ENCODE assay signal across 10 mouse cellular contexts in genomic region chr2:51542272-51542671, GRCm38 (mm10).
A peak's percentile ranks its signal among the peaks of the same experiment; 100 is the strongest.
DNase-seq lines count a peak whose midpoint lies in the region; ATAC-seq and TF ChIP-seq lines count a peak whose summit lies in the region.
"Had no signal": no experiment of that assay in that cellular context is flagged by ENCODE, and none has a peak within 500 bp of the region (broad histone marks: within the 10 kb centered on the region; RNA-seq: fewer than 3 reads in every experiment).

No protein-coding gene starts in this region.

- no peak overlapping the region for H3K27ac ChIP-seq in cerebellum, adult 2 months (ENCODE audit: insufficient read depth, low read length)
- H3K27ac ChIP-seq in kidney, postnatal 0 days, result no peak overlapping the region
- H3K27ac ChIP-seq: embryonic facial prominence, embryonic 13.5 days had no signal

- 0 out of 2 replicates have a peak, but pooled peaks have one; percentile 10 for ATAC-seq in kidney, postnatal 0 days (replicated peaks; ENCODE audit: low FRiP score, low read depth)

- no peak overlapping the region for H3K9ac ChIP-seq in kidney, postnatal 0 days (ENCODE audit: low read depth, low read length)
- H3K9ac ChIP-seq: embryonic facial prominence, embryonic 13.5 days had no signal

- TF ChIP-seq POLR2A in cerebellum, adult 2 months (IDR thresholded peaks at IDR 0.05; ENCODE audit: borderline replicate concordance, insufficient read depth, low read length), result no peak

- no peaks in the 10 kb centered on the region for H3K9me3 ChIP-seq in kidney, postnatal 0 days (replicated peaks; ENCODE audit: low read length)
- H3K9me3 ChIP-seq: embryonic facial prominence, embryonic 13.5 days had no signal

- WGBS in cerebellum, adult 2 months, result 82% methylated on average over 4 of the region's 4 CpGs
- 85% methylated on average over 4 of the region's 4 CpGs for WGBS in kidney, postnatal 0 days

- H3K4me3 ChIP-seq in cerebellum, adult 2 months (replicated peaks; ENCODE audit: insufficient read depth, low read depth, low read length), result no peak overlapping the region
- no peak overlapping the region for H3K4me3 ChIP-seq in kidney, postnatal 0 days (replicated peaks; ENCODE audit: low read depth, low read length)
- H3K4me3 ChIP-seq: embryonic facial prominence, embryonic 13.5 days had no signal

- H3K36me3 ChIP-seq in kidney, postnatal 0 days (ENCODE audit: insufficient read depth, low read length), result no peaks in the 10 kb centered on the region
- H3K36me3 ChIP-seq: embryonic facial prominence, embryonic 13.5 days had no signal

- peak; percentile 26; the same call in 1 of the 2 replicates for TF ChIP-seq CTCF in cerebellum, adult 2 months (IDR thresholded peaks at IDR 0.05; ENCODE audit: borderline replicate concordance, insufficient read depth, low read depth, low read length)
- TF ChIP-seq CTCF in kidney, postnatal 0 days (IDR thresholded peaks at IDR 0.05; ENCODE audit: low read depth), result peak; percentile 58

- no peaks in the 10 kb centered on the region for H3K4me1 ChIP-seq in cerebellum, adult 2 months (ENCODE audit: control insufficient read depth, insufficient read depth, low read length)
- no peaks in the 10 kb centered on the region for H3K4me1 ChIP-seq in kidney, postnatal 0 days (replicated peaks; ENCODE audit: insufficient read depth, low read length)
- H3K4me1 ChIP-seq: embryonic facial prominence, embryonic 13.5 days had no signal

- H3K27me3 ChIP-seq in cerebellum, adult 2 months (ENCODE audit: control insufficient read depth, insufficient read depth, low read length), result no peaks in the 10 kb centered on the region
- H3K27me3 ChIP-seq in kidney, postnatal 0 days (ENCODE audit: insufficient read depth, low read length), result no peaks in the 10 kb centered on the region
- H3K27me3 ChIP-seq: embryonic facial prominence, embryonic 13.5 days had no signal

- peak in 1 of 2 experiments; percentile 9 for DNase-seq in cerebellum, adult 2 months
- no peak for DNase-seq in cerebellum, adult 9-11 months
- no peak for DNase-seq in kidney, postnatal 0 days (ENCODE audit: low spot score)
- DNase-seq in kidney, adult 8-10 months, result no peak
- DNase-seq in CD4-positive helper T cell, adult 2 months (ENCODE audit: low read depth, low spot score), result peak; percentile 2
- peak; percentile 30 for DNase-seq in embryo, embryonic 11 days
- no peak for DNase-seq in T-cell, adult 2 months (ENCODE audit: low spot score)
- DNase-seq in Muller cell, postnatal 12 days (ENCODE audit: inconsistent ontology term), result no peak
- DNase-seq: midbrain, embryonic 14.5 days had no signal

- no peak overlapping the region for H3K4me2 ChIP-seq in kidney, postnatal 0 days (ENCODE audit: low read length)
- H3K4me2 ChIP-seq: embryonic facial prominence, embryonic 13.5 days had no signal

Comparison
In these comparisons a context has a peak if more than half of its experiments do, and no peak if none do; other contexts are left out.
1. DNase-seq: peak in CD4-positive helper T cell, adult 2 months (single experiment) and embryo, embryonic 11 days (single experiment); none in cerebellum, adult 9-11 months (single experiment), kidney, postnatal 0 days (single experiment), kidney, adult 8-10 months (0 of 2), T-cell, adult 2 months (single experiment) and Muller cell, postnatal 12 days (single experiment).